In the genomic region with DNA sequence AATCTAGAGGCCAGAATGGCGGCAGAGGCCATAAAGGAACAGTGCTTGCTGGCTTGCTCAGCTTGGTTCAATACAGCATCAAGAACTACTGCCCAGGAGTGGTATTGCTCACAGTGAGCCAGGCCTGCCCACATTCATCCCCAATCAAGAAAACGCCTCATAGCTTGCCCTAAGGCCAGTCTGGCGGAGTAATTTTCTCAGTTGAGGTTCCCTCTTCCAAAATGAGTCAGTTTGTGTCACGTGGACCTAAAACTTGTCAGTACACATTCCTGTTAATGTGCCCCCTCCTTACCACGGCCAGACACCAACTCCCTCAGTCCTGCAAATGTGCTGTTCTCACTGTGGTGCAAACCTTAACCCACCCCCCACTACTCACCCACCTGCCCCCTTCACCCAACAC, we compare ENCODE assay signal across 15 mouse cellular contexts.
"Had no signal": no experiment of that assay in that cellular context is flagged by ENCODE, and none has a peak within 500 bp of the region (broad histone marks: within the 10 kb centered on the region; RNA-seq: fewer than 3 reads in every experiment).

No protein-coding gene starts in this region.

- H3K9ac ChIP-seq: neural tube, embryonic 13.5 days; neural tube, embryonic 15.5 days; stomach, embryonic 15.5 days had no signal

- H3K4me2 ChIP-seq: neural tube, embryonic 13.5 days; neural tube, embryonic 15.5 days; stomach, embryonic 15.5 days had no signal

- H3K9me3 ChIP-seq: neural tube, embryonic 13.5 days; neural tube, embryonic 15.5 days; stomach, embryonic 15.5 days had no signal

- H3K27me3 ChIP-seq: neural tube, embryonic 13.5 days; neural tube, embryonic 15.5 days; stomach, embryonic 15.5 days had no signal

- H3K4me3 ChIP-seq: neural tube, embryonic 13.5 days; neural tube, embryonic 15.5 days; stomach, embryonic 15.5 days had no signal

- DNase-seq: retina, postnatal 1 day; right cerebral cortex, postnatal 14 days; right cerebral cortex, postnatal 25 days; right cerebral cortex, postnatal 4 days; spleen, adult 18-20 months; thymus, adult 18-20 months; thymus, adult 2 months; thymus, postnatal 14 days; thymus, postnatal 25 days; thymus, postnatal 36 days; thymus, postnatal 4 days had no signal

- H3K4me1 ChIP-seq: neural tube, embryonic 13.5 days; neural tube, embryonic 15.5 days; stomach, embryonic 15.5 days had no signal

- H3K36me3 ChIP-seq: neural tube, embryonic 13.5 days; neural tube, embryonic 15.5 days; stomach, embryonic 15.5 days had no signal

- H3K27ac ChIP-seq: neural tube, embryonic 13.5 days; neural tube, embryonic 15.5 days; stomach, embryonic 15.5 days; stomach, postnatal 0 days had no signal
